Mouse (Mus musculus): ENCODE results near the gene Tspan5.

DNA sequence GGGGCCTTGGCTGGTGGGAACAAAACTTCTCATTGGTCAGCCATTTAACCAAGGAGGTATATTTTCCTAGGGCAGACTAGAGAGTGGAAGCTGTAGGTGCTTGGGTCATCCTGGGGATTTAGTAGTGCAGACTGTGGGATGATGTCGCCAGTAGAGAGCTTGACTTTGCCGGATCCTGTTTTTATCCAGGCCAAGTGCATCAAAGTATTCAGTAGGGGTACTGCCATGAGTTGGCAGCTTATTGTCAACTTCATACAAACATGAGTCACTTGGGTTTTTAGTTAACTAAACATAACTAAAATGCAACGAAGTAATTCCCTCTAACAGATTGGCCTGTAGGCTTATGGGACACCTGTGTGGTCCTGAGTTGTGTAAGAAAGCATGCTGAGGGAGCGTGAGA, 174.6 kb downstream of the Tspan5 start:
- no peak for TF ChIP-seq POLR2A (IDR thresholded peaks at IDR 0.05; ENCODE audit: low read depth, low read length)
- no peak for TF ChIP-seq CTCF (IDR thresholded peaks at IDR 0.05; ENCODE audit: extremely low read depth, insufficient read depth, insufficient read length, insufficient replicate concordance)
